Mouse (Mus musculus) embryonic fibroblast, embryonic 13.5 days (primary cell): ENCODE results near the gene Psmc3.

Experiments used
- CTCF ChIP-seq: IDR thresholded peaks from 2 replicates; pipeline ENCODE4 v1.5.1; 2011; ENCODE audit warnings: mild to moderate bottlenecking, control low read depth, low read length, moderate library complexity, borderline replicate concordance; ENCODE audit not compliant: insufficient read depth
- POLR2A ChIP-seq: IDR thresholded peaks from 2 replicates; pipeline ENCODE4 v1.6.1; 2011; ENCODE audit warnings: low read depth, mild to moderate bottlenecking, control low read depth, low read length, moderate library complexity

DNA sequence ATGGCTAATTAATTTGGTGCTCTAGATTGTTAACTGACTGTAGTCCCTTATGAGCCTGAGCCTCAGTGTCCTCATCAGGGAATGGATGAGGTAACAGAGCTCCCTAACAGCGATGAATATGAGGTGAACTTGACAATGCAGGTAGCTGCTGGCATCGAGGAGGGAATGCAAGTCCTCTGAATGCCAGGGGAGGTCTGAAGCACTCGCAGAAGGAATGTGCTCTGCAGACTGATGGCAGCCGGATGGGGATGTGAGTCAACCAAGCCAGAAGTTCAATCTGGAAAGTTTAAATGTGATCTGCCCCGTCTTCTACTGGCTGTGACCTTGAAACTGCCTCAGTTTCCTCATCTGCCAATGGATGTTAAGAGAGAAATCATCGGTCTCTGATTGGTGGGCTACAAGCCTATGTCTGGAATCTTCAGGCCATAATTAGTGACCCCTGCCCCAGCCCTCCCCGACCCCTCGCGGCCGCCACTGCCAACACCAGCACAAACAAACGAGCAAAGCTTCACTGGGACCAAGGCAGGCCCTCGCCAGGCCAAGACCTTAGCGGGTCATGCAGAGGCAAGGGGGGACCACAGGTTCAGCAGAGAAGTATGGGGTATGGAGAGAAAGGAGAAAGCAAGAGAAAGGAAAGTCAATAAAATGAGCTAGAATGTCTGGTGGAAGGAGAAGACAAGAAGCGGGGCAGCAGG, 15.6 kb downstream of the Psmc3 start:
- peak; percentile 52; the same call in 1 of the 2 replicates for TF ChIP-seq POLR2A
- no peak for TF ChIP-seq CTCF
